Mouse (Mus musculus): ENCODE results near the gene Herc2.

Herc2 gene

GRCm38 (mm10) chr7:56191041-56191440, 141.0 kb downstream of the Herc2 start:
- in situ Hi-C loops (cut with MseI, MboI): no loop called here

DNA sequence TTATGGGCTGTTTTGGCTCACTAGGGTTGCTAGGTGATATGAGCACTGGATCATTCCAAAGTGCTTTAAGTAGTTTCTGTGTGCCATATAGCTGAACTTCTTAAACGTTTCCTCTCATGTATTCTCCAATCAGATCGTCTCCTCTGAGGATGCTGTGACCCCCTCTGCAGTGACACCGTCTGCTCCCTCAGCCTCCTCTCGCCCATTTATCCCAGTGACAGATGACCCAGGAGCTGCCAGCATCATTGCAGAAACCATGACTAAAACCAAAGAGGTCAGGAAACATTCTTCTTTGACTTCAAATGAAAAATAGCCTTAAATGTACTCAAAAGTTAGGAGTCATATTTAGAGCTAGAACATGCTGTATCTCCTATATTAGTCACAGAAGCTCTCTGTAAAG, 141.7 kb downstream of the Herc2 start:
- in situ Hi-C loops (cut with MseI, MboI): no loop called here

GRCm38 (mm10) chr7:56201483-56202218, 151.7 kb downstream of the Herc2 start:
- in situ Hi-C loops (cut with MseI, MboI): no loop called here

GRCm38 (mm10) chr7:56202843-56203242, 152.8 kb downstream of the Herc2 start:
- in situ Hi-C loops (cut with MseI, MboI): no loop called here

DNA sequence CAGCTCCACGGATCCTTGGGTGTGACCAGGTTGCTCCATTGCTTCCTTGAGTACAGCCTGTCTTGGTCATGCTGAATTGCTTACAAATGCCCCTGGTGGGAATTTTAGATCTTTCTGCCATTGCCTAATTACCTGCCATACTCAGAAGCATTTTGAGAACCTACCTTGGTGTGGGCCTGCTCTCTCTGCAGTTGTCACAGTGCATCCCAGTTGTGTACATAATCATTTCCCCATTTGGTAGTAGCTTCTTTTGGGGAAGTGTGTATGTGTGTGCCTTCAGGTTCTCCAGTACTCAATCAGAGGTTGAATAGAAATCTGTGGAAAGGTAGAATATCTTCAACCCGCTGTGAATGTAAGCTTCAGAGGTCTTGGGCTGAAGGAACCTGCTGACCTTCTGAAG, 153.3 kb downstream of the Herc2 start:
- in situ Hi-C loops (cut with MseI, MboI): no loop called here

DNA sequence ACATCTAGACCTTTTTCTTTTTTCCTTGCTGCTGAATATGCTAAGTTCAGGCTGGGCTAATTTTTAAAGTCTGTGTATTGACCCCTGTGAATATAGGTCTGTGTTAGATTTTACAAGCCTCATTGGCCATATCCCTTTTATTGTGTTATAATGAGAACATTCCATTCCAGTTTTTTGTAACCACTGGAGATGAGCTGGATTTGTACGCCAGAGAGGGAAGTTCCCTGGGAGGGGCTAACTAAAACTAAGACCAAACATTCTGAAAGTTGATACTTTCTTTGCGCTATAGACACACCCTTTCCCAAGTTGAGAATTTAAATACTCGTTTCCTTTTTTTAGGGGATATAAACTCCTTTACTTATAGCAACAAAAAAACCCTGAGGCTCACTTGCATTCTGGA, 154.9 kb downstream of the Herc2 start:
- in situ Hi-C loops (cut with MseI, MboI): no loop called here

- in situ Hi-C loops (cut with MseI, MboI): no loop called here
Measured at GRCm38 (mm10) chr7:56220811-56221210, 170.8 kb downstream of the Herc2 start.

DNA sequence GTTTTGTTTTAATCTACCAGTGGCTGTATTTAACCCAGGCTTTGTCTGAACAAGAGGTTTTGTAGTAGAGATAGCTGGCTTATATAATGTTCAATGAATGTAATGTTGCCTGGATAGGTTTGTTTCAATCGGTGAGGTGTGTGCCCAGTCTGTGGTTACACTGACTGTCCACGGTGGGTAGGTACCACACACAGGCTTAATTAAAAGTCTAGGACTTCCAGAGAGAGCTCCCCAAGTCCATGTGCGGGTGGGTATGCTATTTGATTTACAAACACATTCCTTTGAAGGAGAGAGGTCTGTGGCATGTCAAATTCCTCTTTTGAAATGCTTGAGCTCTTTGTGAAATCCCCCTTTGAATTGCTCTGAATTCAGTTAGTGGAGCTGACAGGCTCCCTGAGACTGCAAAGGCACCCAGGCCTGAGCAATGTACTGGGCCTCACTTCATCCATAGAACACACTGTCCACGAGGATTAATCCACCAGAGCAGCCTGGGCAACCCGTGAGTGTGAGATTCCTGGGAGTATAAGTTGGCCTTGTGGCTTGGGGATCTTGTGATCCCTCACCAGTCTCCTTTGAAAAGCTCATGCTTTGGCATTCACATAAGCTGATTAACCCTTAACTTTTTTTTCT, 185.9 kb downstream of the Herc2 start:
- in situ Hi-C loops (cut with MseI, MboI): no loop called here

DNA sequence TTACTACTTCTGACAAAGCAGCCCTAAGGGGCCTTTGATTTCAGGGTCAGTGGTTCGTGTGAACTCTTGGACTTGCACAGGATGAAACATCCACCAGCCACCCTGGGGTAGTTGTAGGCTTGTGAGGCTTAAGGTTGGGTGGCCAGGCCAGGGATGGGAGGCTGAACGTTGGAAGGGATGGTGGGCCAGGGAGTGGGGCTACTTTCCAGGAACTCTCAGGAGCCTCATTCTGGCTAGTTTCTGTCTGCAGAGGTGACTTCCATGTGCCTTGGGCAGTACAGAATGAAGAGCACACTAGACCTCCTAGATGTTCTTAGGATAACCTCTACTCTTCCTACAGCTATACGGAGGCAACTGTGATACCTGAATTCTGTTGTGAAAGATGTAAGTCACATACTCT, 186.6 kb downstream of the Herc2 start:
- in situ Hi-C loops (cut with MseI, MboI): no loop called here

DNA sequence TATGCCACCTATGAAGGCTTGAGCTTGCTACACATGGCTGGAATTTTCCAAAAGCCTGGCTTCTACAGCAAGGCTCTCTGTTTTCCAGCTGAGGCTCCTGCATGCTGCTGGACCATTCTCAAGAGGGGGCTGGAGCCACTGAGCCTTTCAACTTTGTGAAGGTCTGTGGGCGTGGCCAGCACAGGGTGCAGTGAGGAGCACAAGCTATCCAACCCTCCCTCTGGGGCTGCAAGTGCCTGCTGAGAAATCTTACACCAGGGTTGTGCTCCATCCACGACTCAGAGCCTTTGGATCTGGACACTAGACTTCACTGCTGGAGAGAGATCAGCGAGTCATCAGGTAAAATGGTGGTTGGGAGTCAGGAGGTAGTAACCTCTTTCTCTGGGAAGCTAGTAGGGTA, 189.5 kb downstream of the Herc2 start, which contains the start of gene Oca2:
TSS of gene Oca2 (plus strand) at position 218 of the 400 bp plus-strand sequence.
- in situ Hi-C loops (cut with MseI, MboI): no loop called here

DNA sequence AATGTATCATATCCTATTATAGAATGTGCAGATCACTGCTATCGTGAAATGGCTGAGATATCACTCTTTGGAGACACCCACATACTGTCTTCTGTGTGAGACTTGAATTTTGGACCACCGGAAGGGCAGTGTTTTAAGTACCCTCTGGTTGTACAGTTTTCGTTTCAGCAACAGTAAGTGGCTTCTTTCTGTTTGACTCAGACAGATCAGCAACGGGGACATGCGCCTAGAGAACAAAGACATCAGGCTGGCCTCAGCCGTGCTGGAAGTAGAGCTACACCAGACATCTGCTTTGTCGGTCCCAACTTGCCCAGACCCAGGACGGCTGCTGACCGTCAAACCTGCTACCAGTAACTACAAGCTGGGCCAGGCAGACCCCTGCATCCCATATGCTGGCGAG, 204.6 kb downstream of the Herc2 start:
- in situ Hi-C loops (cut with MseI, MboI): no loop called here

DNA sequence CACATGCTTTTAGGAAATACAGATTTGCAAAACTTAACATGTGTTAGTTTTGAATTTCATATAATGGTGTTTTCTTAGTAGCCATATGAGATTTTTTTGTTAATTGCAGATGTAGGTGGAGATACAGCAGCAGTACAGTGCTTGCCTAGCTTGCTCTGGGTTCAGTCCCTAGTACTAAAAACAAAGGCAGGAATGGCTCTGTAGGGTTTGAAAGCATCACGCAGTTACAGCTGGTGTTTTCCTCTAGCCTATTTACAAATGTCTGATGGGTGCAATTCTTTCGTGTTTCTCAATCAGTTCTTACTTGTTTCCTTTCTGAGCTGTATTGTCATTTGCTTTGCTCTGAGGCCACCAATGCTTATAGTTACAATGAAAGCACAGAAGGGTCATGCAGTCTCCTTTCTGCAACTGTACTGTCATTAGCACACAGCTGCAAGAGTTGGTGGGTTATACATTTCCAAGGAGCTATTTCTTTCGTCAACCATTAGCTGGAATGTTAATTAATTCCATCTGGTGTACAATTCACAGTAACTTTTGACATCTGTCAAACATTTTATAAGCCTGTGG, 208.0 kb downstream of the Herc2 start:
- in situ Hi-C loops (cut with MseI, MboI): no loop called here

DNA sequence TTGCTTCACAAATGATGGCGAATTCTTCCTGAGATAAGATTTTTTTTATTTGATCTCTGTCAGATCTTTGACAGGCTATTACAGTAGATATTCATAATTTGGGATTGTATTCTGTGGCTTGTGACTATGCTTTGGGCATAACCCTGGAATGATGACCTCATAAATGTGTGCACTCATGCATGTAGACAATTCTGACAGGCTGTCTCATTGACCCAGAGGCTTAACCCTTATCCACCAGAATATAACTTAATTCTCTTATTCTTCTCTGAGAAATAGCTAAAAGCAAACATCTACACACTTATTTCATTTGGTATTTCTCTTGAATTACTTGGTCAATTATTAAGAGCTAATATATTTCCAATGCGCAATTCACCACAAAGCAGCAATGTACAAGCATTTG, 227.5 kb downstream of the Herc2 start:
- in situ Hi-C loops (cut with MseI, MboI): no loop called here
